Mouse (Mus musculus): ENCODE results near the gene Elane. TPM values are rescaled to one million over a fixed set of nuclear protein-coding genes. Genes with fewer than 3 reads are reported as not detected.

Gene Elane
- polyA plus RNA-seq, 1 experiment: 0.15 TPM

DNA sequence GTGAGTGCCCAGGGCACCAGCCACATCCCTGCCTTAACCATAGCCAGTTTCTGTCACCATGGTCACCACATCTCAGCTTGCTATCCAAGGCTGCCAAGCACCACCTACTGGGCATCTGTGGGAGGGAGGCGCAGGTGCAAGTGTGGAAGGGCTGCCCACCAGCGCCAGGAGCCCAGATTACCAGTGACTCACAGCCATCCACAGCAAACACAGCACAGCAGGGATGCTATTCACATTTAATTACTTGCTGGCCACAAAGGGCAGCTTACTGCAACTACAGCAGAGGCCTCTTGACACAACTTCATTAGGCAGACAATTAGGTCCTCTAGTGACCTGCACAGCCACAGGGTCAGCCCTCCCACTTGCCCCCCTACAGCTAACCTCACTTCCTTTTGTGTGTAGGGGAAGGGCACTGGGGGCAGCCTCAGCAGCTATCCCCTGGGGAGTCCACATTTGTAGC, 14.9 kb downstream of the Elane start:
- Histone ChIP-seq H3K4me1 (ENCODE audit: control insufficient read depth, insufficient read depth, low read length) (peaks cover 8% of the 10 kb centered on the region), H3K4me3 (replicated peaks; ENCODE audit: insufficient read depth, low read depth, low read length) (no peak overlapping the region), H3K27me3 (ENCODE audit: control insufficient read depth, insufficient read depth, low read length) (no peaks in the 10 kb centered on the region), H3K27ac (ENCODE audit: insufficient read depth, low read length) (no peak overlapping the region)
- 11% methylated on average over 2 of the region's 2 CpGs for WGBS
- TF ChIP-seq POLR2A (IDR thresholded peaks at IDR 0.05; ENCODE audit: borderline replicate concordance, insufficient read depth, low read length): no peak
- no peak; the same call in 1 of the 2 replicates for TF ChIP-seq CTCF (IDR thresholded peaks at IDR 0.05; ENCODE audit: borderline replicate concordance, insufficient read depth, low read depth, low read length)
- DNase-seq: peak; percentile 46 to 55

DNA sequence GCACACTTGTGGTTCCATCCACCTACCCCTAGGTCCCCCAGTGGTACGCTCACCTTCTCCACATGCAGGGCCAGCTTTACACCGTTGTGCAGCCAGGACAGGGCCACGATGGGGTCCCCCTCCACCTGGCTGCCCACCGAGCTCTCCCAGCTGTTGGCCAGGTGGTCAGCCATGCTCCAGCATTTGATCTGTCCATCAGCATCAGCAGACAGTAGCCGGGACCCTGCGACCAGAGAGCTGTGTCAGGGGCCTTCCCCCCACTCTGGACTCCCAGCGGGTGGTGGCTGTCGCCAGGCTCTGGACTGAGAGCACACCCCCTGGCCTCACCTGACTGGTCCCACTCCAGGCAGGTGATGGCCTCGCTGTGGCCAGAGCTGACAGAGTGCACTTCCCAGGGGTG, 20.7 kb downstream of the Elane start:
- no peak for DNase-seq
- Histone ChIP-seq H3K27me3 (ENCODE audit: control insufficient read depth, insufficient read depth, low read length) (no peaks in the 10 kb centered on the region), H3K27ac (ENCODE audit: insufficient read depth, low read length) (no peak overlapping the region), H3K4me1 (ENCODE audit: control insufficient read depth, insufficient read depth, low read length) (peaks cover 8% of the 10 kb centered on the region), H3K4me3 (replicated peaks; ENCODE audit: insufficient read depth, low read depth, low read length) (no peak overlapping the region)
- WGBS: 90% methylated on average over 9 of the region's 9 CpGs
- TF ChIP-seq POLR2A (IDR thresholded peaks at IDR 0.05; ENCODE audit: borderline replicate concordance, insufficient read depth, low read length) (no peak), CTCF (IDR thresholded peaks at IDR 0.05; ENCODE audit: borderline replicate concordance, insufficient read depth, low read depth, low read length) (no peak)

- H3K4me3 ChIP-seq (replicated peaks; ENCODE audit: insufficient read depth, low read depth, low read length): no peak overlapping the region
- peaks cover 8% of the 10 kb centered on the region for H3K4me1 ChIP-seq (ENCODE audit: control insufficient read depth, insufficient read depth, low read length)
- TF ChIP-seq POLR2A (IDR thresholded peaks at IDR 0.05; ENCODE audit: borderline replicate concordance, insufficient read depth, low read length): no peak
- TF ChIP-seq CTCF (IDR thresholded peaks at IDR 0.05; ENCODE audit: borderline replicate concordance, insufficient read depth, low read depth, low read length): no peak
- no peaks in the 10 kb centered on the region for H3K27me3 ChIP-seq (ENCODE audit: control insufficient read depth, insufficient read depth, low read length)
- DNase-seq: no peak
- whole genome bisulfite sequencing: 94% methylated on average over 10 of the region's 10 CpGs
- H3K27ac ChIP-seq (ENCODE audit: insufficient read depth, low read length): no peak overlapping the region
Measured at GRCm38 (mm10) chr10:79907415-79907814, 21.4 kb downstream of the Elane start.

GRCm38 (mm10) chr10:79908167-79909091, 22.4 kb downstream of the Elane start, which contains the start of gene Med16:
TSS of gene Med16 (minus strand) at chr10:79908923.
- no peaks in the 10 kb centered on the region for H3K27me3 ChIP-seq (ENCODE audit: control insufficient read depth, insufficient read depth, low read length)
- H3K4me3 ChIP-seq (replicated peaks; ENCODE audit: insufficient read depth, low read depth, low read length): peak within 1 kb of the TSS; percentile 78
- peak; percentile 94 to 98 for DNase-seq
- peak; percentile 47; the same call in 1 of the 2 replicates for TF ChIP-seq POLR2A (IDR thresholded peaks at IDR 0.05; ENCODE audit: borderline replicate concordance, insufficient read depth, low read length)
- TF ChIP-seq CTCF (IDR thresholded peaks at IDR 0.05; ENCODE audit: borderline replicate concordance, insufficient read depth, low read depth, low read length): no peak
- H3K4me1 ChIP-seq (ENCODE audit: control insufficient read depth, insufficient read depth, low read length): peaks cover 8% of the 10 kb centered on the region
- 1% methylated on average over 52 of the region's 52 CpGs for WGBS
- peak within 1 kb of the TSS; percentile 93 for H3K27ac ChIP-seq (ENCODE audit: insufficient read depth, low read length)

DNA sequence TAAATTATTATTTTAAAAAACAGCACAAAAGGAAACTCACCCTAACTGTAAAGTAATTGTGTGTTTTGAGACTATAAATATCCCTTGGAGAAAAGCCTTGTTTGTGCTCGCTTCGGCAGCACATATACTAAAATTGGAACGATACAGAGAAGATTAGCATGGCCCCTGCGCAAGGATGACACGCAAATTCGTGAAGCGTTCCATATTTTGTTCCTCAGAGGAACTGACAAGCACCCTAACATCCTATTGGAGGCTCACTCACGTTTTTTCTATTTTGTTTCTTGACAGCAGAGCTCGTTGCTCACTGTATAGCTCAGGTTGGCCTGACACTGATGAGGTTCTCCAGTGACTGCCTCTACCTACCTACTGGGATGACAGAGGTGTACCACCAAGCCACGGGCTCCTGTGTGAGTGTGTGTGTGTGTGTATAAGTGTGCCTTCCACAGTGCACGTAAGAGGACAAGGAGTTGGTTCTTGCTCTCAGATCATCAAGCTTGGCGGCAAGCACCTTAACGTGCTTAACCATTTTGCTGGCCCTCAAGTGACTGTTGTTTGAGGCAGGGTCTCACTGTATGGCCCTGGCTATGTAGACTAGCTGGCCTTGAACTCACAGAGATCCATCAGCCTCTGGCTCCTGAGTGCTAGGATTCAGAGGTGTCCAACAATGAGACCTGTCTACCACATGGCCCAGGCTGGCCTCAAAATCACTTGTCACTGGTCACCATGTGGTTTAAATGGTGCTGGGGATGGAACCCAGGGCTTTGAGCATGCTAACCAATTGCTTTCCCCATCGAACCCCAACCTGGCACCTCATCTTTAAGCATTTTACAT, 23.3 kb downstream of the Elane start:
- TF ChIP-seq CTCF (IDR thresholded peaks at IDR 0.05; ENCODE audit: borderline replicate concordance, insufficient read depth, low read depth, low read length): no peak
- 0 out of 2 replicates have a peak, but pooled peaks have one; percentile 16 for TF ChIP-seq POLR2A (IDR thresholded peaks at IDR 0.05; ENCODE audit: borderline replicate concordance, insufficient read depth, low read length)
- H3K4me3 ChIP-seq (replicated peaks; ENCODE audit: insufficient read depth, low read depth, low read length): peak overlapping the region; percentile 78
- H3K27me3 ChIP-seq (ENCODE audit: control insufficient read depth, insufficient read depth, low read length): no peaks in the 10 kb centered on the region
- H3K27ac ChIP-seq (ENCODE audit: insufficient read depth, low read length): peak overlapping the region; percentile 82
- DNase-seq: peak; percentile 62 to 73
- WGBS: 18% methylated on average over 14 of the region's 14 CpGs
- peaks cover 14% of the 10 kb centered on the region for H3K4me1 ChIP-seq (ENCODE audit: control insufficient read depth, insufficient read depth, low read length)

- no peaks in the 10 kb centered on the region for H3K27me3 ChIP-seq (ENCODE audit: control insufficient read depth, insufficient read depth, low read length)
- WGBS: 99% methylated on average over 4 of the region's 4 CpGs
- H3K27ac ChIP-seq (ENCODE audit: insufficient read depth, low read length): no peak within 1 kb of the TSS; the same call in 1 of the 2 replicates
- peaks cover 21% of the 10 kb centered on the region for H3K4me1 ChIP-seq (ENCODE audit: control insufficient read depth, insufficient read depth, low read length)
- no peak within 1 kb of the TSS for H3K4me3 ChIP-seq (replicated peaks; ENCODE audit: insufficient read depth, low read depth, low read length)
- DNase-seq: no peak
- TF ChIP-seq CTCF (IDR thresholded peaks at IDR 0.05; ENCODE audit: borderline replicate concordance, insufficient read depth, low read depth, low read length) (no peak), POLR2A (IDR thresholded peaks at IDR 0.05; ENCODE audit: borderline replicate concordance, insufficient read depth, low read length) (no peak)
Measured at GRCm38 (mm10) chr10:79910556-79910955, 24.5 kb downstream of the Elane start, which contains the start of gene Gm26602. TSS of gene Gm26602 (plus strand) at chr10:79910856.

DNA sequence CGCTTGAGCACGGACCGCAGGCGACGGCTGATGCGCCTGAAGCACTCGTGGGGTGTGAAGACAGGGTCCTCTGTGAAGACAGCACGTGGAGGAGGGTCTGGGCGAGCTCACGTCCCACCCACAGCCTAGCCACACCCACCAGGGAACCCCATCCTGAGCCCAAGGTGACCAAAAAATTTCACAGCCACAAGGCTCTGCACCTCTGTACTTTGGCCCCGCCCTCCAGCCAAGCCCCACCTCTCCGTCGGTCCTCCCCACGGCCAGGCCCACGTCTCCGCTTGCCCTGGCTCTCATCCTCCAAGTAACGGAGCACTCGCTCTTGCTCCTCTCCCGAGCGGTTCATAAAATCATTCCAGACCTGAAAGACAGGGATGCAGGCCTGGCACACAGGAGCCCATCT, 26.4 kb downstream of the Elane start:
- 83% methylated on average over 20 of the region's 20 CpGs for WGBS

More for the DNA sequence above, 26.4 kb downstream of the Elane start:
- no peak for DNase-seq
- Histone ChIP-seq H3K27ac (ENCODE audit: insufficient read depth, low read length) (no peak overlapping the region), H3K27me3 (ENCODE audit: control insufficient read depth, insufficient read depth, low read length) (no peaks in the 10 kb centered on the region), H3K4me3 (replicated peaks; ENCODE audit: insufficient read depth, low read depth, low read length) (no peak overlapping the region), H3K4me1 (ENCODE audit: control insufficient read depth, insufficient read depth, low read length) (peaks cover 22% of the 10 kb centered on the region)
- no peak for TF ChIP-seq CTCF (IDR thresholded peaks at IDR 0.05; ENCODE audit: borderline replicate concordance, insufficient read depth, low read depth, low read length)
